Mouse (Mus musculus) neural tube, embryonic 10.5 days (tissue): ENCODE results near the gene Vmn1r159.
"Not testable (repeated sequence)": the region's sequence is repeated elsewhere in the genome, so short reads cannot be mapped to it uniquely, and the experiment has no call there.

ENCODE experiments used
- DNase-seq: peaks from one replicate; pipeline ENCODE4 v3.0.0-alpha.2; 2017; ENCODE audit warnings: low spot score; ENCODE audit errors: extremely low spot score

Vmn1r159 gene

DNA sequence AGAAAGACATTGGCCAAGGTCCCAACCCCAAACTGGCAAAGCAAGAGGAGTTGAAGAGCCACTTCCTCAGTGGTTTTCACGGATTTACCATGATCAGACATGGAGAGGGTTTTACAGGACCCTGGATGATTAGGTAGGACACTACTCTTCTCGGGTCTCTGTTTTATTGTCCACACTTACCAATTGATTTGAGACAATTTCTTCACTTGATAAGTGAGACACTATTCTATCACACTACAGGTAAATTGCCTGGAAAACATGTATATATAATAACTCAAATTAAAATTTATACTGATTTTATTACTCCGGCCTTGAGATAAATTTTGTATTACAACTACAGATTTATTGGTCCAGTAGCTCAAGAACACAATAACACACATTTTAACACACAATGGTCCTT, at the start of gene Vmn1r159:
TSS of gene Vmn1r159 (minus strand) at position 101 of the 400 bp plus-strand sequence.
- DNase-seq: not testable (repeated sequence)

DNA sequence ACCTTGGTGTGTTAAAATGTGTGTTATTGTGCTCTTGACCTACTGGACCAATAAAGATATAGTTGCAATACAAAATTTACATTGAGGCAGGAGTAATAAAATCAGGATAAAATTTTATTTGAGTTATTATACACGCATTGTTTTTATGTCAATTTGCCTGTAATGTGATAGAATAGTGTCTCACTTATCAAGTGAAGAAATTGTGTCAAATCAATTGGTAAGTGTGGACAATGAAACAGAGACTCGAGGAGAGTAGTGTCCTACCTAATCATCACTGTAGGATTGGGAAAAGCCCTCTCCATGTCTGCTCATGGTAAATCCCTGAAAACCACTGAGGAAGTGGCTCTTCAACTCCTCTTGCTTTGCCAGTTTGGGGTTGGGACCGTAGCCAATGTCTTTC, 27.5 kb upstream of the Vmn1r159 start, which contains the start of gene Vmn1r160:
TSS of gene Vmn1r160 (plus strand) at position 301 of the 400 bp plus-strand sequence.
- DNase-seq: not testable (repeated sequence)
